Mouse (Mus musculus) stomach, embryonic 14.5 days (tissue): Measurements from ENCODE around the gene Spata3. TPM values are rescaled to one million over a fixed set of nuclear protein-coding genes. Genes with fewer than 3 reads are reported as not detected.
"Not testable (repeated sequence)": the region's sequence is repeated elsewhere in the genome, so short reads cannot be mapped to it uniquely, and the experiment has no call there.

ENCODE experiments used
- ATAC-seq: fragments of 200-750 bp; cut with Nextera tagmentation; 2 replicates; pipeline ENCODE4 v1.8.0; 2017; ENCODE audit warnings: low read depth, moderate TSS enrichment; ENCODE audit not compliant: insufficient number of reproducible peaks, insufficient read depth, low FRiP score
- H3K27ac ChIP-seq: fragments of 300-500 bp; sonication (generic); 2 replicates; pipeline ENCODE4 v1.5.1; 2014; ENCODE audit warnings: mild to moderate bottlenecking, low read length, moderate library complexity, mixed read lengths
- H3K27me3 ChIP-seq: fragments of 300-500 bp; sonication (generic); 2 replicates; pipeline ENCODE4 v1.6.1; 2014; ENCODE audit warnings: low read length, control low read depth, mixed read lengths; ENCODE audit not compliant: control insufficient read depth, insufficient read depth
- H3K36me3 ChIP-seq: fragments of 300-500 bp; sonication (generic); 2 replicates; pipeline ENCODE4 v1.6.1; 2014; ENCODE audit warnings: mild to moderate bottlenecking, control low read depth, low read length, moderate library complexity, mixed read lengths; ENCODE audit not compliant: control insufficient read depth, insufficient read depth
- H3K4me1 ChIP-seq: fragments of 300-500 bp; sonication (generic); 2 replicates; pipeline ENCODE4 v1.6.1; 2014; ENCODE audit warnings: low read length, control low read depth, mixed read lengths; ENCODE audit not compliant: control insufficient read depth, insufficient read depth
- H3K4me2 ChIP-seq: fragments of 300-500 bp; sonication (generic); replicated peaks from 2 replicates; pipeline ENCODE4 v1.6.1; 2014; ENCODE audit warnings: low read depth, low read length, control low read depth
- H3K4me3 ChIP-seq: fragments of 300-500 bp; sonication (generic); 2 replicates; pipeline ENCODE4 v1.5.1; 2014; ENCODE audit warnings: low read depth, low read length, control low read depth
- H3K9ac ChIP-seq: fragments of 300-500 bp; sonication (generic); replicated peaks from 2 replicates; pipeline ENCODE4 v1.6.1; 2014; ENCODE audit warnings: low read depth, mild to moderate bottlenecking, control low read depth, low read length, moderate library complexity, mixed read lengths
- H3K9me3 ChIP-seq: fragments of 300-500 bp; sonication (generic); 2 replicates; pipeline ENCODE4 v1.6.1; 2016; ENCODE audit warnings: low read depth, low read length, control low read depth; ENCODE audit not compliant: control insufficient read depth
- WGBS: fragments of 180-500 bp; shearing (Covaris S2); extraction: QIAGEN DNeasy Blood & Tissue Kit; methylation state at CpG from one replicate; pipeline ENCODE4 v1.1.7; 2014; 5-methylcytosine and 5-hydroxymethylcytosine counted together
- polyA plus RNA-seq: library from polyadenylated mRNA; unstranded; fragments of >200 nt; fragmentation: Nextera tagmentation; extraction: Ambion mirVana; gene quantifications from 2 replicates; pipeline ENCODE4 v1.2.1, GENCODE M21; 2014

Gene Spata3
- polyA plus RNA-seq, 1 experiment from 2014 or later = not detected

DNA sequence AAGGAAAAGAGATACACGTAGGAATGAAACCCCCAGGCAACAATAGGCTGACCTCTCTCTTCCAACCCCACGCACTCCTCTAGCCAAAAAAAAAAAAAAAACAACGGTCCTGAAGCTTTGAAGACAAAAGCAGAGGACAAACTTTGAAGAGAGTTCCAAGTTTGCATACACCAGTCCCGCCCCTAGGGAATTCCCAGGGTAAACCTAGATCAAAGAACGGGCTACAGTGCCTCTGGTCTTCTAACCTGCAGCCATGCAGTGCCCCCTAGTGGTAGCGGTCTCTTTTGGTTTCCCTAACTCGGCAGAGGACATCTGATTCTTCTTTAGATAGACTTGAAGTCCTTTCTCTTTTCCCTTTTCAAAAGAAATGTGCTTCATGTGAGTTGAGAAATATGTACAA lies 8.8 kb upstream of the Spata3 start:
- H3K4me2 ChIP-seq = no peak overlapping the region; the same call in 1 of the 2 replicates
- WGBS = 4% methylated on average over 7 of the region's 7 CpGs
- H3K27ac ChIP-seq = no peak overlapping the region
- H3K4me1 ChIP-seq = no peaks in the 10 kb centered on the region
- H3K9ac ChIP-seq = no peak overlapping the region
- peak; percentile 78 for ATAC-seq
- no peaks in the 10 kb centered on the region for H3K27me3 ChIP-seq
- H3K9me3 ChIP-seq = no peaks in the 10 kb centered on the region
- no peak overlapping the region for H3K4me3 ChIP-seq
- no peaks in the 10 kb centered on the region for H3K36me3 ChIP-seq

GRCm38 (mm10) chr1:86015758-86016157 lies 858 bp upstream of the Spata3 start:
- not testable (repeated sequence) for H3K4me3 ChIP-seq, H3K36me3 ChIP-seq, H3K27ac ChIP-seq, H3K9ac ChIP-seq, ATAC-seq, H3K9me3 ChIP-seq, H3K27me3 ChIP-seq, H3K4me2 ChIP-seq, H3K4me1 ChIP-seq
- 96% methylated on average over 9 of the region's 9 CpGs for WGBS

DNA sequence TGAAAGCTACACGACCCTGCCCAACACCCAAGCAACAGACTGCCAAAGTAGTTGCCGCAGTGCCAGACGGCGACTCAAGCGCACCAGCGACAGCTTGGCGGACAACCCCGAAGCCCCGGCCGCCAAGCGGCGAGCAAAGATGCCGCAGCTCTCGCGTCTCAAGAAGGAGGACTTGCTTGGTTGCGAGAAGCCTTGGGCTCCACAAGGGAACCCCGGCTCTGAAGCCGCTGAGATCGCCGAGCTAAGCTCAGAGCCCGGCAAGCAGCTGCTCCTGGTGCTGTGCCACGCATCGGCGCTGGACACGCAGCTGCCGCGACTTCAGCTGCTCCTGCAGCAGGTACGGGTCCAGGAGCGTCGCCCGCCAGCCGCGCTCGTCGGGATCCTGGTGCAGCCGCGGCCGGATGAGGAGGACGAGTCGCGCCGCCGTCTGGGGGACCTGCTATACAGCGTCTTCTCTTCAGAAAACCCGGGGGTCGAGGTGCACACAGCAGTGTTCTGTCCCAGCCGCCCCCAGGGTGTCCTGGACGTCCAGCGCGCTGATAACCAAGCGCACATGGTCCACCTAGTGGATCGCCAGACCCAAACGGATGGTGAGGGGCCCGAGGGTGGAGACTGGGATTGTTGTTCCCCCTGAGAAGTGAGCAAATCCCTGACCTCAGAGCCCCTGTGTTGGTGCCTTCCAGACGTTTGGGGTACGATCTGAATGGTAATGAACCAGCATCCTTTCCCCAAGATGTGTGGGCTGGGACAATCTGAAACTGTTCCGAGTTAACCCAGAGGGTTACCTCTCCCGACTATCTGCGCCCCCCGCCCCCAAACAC lies 1.8 kb downstream of the Spata3 start:
- peak overlapping the region; percentile 44 for H3K4me3 ChIP-seq
- H3K36me3 ChIP-seq = no peaks in the 10 kb centered on the region
- ATAC-seq = peak; percentile 63
- whole genome bisulfite sequencing = 3% methylated on average over 60 of the region's 60 CpGs
- H3K9me3 ChIP-seq = no peaks in the 10 kb centered on the region
- no peaks in the 10 kb centered on the region for H3K4me1 ChIP-seq
- H3K4me2 ChIP-seq = peak overlapping the region; percentile 95
- no peak overlapping the region for H3K27ac ChIP-seq
- peaks cover 5% of the 10 kb centered on the region for H3K27me3 ChIP-seq
- H3K9ac ChIP-seq = peak overlapping the region; percentile 21; the same call in 1 of the 2 replicates

- Histone ChIP-seq H3K4me3 (no peak overlapping the region), H3K4me2 (no peak overlapping the region), H3K36me3 (no peaks in the 10 kb centered on the region), H3K4me1 (no peaks in the 10 kb centered on the region), H3K27ac (no peak overlapping the region), H3K9ac (no peak overlapping the region), H3K27me3 (peaks cover 5% of the 10 kb centered on the region), H3K9me3 (no peaks in the 10 kb centered on the region)
- ATAC-seq = no peak
- WGBS = 69% methylated on average over 11 of the region's 11 CpGs
These were observed 4.9 kb downstream of the Spata3 start for GRCm38 (mm10) chr1:86021365-86021989.

- H3K27ac ChIP-seq = no peak overlapping the region
- H3K9ac ChIP-seq = no peak overlapping the region
- no peak for ATAC-seq
- H3K36me3 ChIP-seq = no peaks in the 10 kb centered on the region
- WGBS = 14% methylated on average over 11 of the region's 11 CpGs
- H3K4me2 ChIP-seq = no peak overlapping the region
- H3K4me1 ChIP-seq = no peaks in the 10 kb centered on the region
- no peak overlapping the region for H3K4me3 ChIP-seq
- H3K9me3 ChIP-seq = no peaks in the 10 kb centered on the region
- no peaks in the 10 kb centered on the region for H3K27me3 ChIP-seq
These were observed 15.8 kb downstream of the Spata3 start for GRCm38 (mm10) chr1:86032273-86032987.

- H3K9me3 ChIP-seq = no peaks in the 10 kb centered on the region
- peak; percentile 53; the same call in 1 of the 2 replicates for ATAC-seq
- no peak overlapping the region for H3K4me3 ChIP-seq
- H3K27me3 ChIP-seq = 0 out of 2 replicates have a peak, but pooled peaks cover 2% of the 10 kb centered on the region
- WGBS = 50% methylated on average over 3 of the region's 3 CpGs
- H3K4me2 ChIP-seq = no peak overlapping the region
- H3K27ac ChIP-seq = no peak overlapping the region
- no peaks in the 10 kb centered on the region for H3K4me1 ChIP-seq
- no peaks in the 10 kb centered on the region for H3K36me3 ChIP-seq
- no peak overlapping the region for H3K9ac ChIP-seq
These were observed 21.8 kb downstream of the Spata3 start for GRCm38 (mm10) chr1:86038191-86038951.

- peaks cover 9% of the 10 kb centered on the region; the same call in 1 of the 2 replicates for H3K27me3 ChIP-seq
- no peak overlapping the region for H3K9ac ChIP-seq
- H3K4me2 ChIP-seq = no peak overlapping the region
- H3K36me3 ChIP-seq = no peaks in the 10 kb centered on the region
- ATAC-seq = no peak
- no peaks in the 10 kb centered on the region for H3K9me3 ChIP-seq
- H3K4me3 ChIP-seq = no peak overlapping the region
- 52% methylated on average over 4 of the region's 4 CpGs for WGBS
- no peaks in the 10 kb centered on the region for H3K4me1 ChIP-seq
- H3K27ac ChIP-seq = no peak overlapping the region
These were observed 23.5 kb downstream of the Spata3 start for GRCm38 (mm10) chr1:86040131-86040530.

DNA sequence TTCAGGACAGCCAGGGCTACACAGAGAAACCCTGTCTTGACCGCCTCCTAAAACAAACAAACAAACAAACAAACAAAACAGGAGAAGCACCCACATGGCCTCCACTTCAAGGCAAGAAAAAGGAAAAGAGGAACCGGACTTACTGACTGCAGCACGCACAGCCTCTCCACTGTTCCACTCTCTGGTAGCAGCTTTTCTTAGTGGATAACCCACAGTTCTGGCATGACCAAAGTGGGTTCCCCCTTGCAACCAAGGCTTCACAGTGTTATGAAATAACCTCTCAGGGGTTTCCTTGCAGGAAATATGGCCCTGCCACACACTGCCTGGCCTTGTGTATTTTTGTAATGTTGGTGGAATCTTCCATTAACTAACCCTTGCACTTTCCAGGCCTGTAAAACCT lies 24.2 kb downstream of the Spata3 start:
- Histone ChIP-seq H3K9me3 (no peaks in the 10 kb centered on the region), H3K4me2 (no peak overlapping the region), H3K27me3 (peaks cover 10% of the 10 kb centered on the region; the same call in 1 of the 2 replicates), H3K36me3 (no peaks in the 10 kb centered on the region), H3K4me1 (no peaks in the 10 kb centered on the region), H3K27ac (no peak overlapping the region), H3K9ac (no peak overlapping the region), H3K4me3 (no peak overlapping the region)
- WGBS = 97% methylated on average over 3 of the region's 3 CpGs
- ATAC-seq = no peak
